In genomic region chr5:150021805-150022204, GRCm38 (mm10) we compare ENCODE assay signal across 30 mouse cellular contexts. TPM values are rescaled to one million over a fixed set of nuclear protein-coding genes. Genes with fewer than 3 reads are reported as not detected.
"Had no signal": no experiment of that assay in that cellular context is flagged by ENCODE, and none has a peak within 500 bp of the region (broad histone marks: within the 10 kb centered on the region; RNA-seq: fewer than 3 reads in every experiment).

No protein-coding gene starts in this region.

- H3K36me3 ChIP-seq: limb, embryonic 10.5 days; limb, embryonic 13.5 days; liver, embryonic 12.5 days; liver, embryonic 15.5 days; lung, embryonic 15.5 days; midbrain, embryonic 10.5 days; midbrain, embryonic 13.5 days; neural tube, embryonic 13.5 days; stomach, embryonic 15.5 days had no signal

- H3K4me3 ChIP-seq: layer of hippocampus, adult 2 months; limb, embryonic 10.5 days; limb, embryonic 13.5 days; liver, embryonic 12.5 days; liver, embryonic 15.5 days; lung, embryonic 15.5 days; megakaryocyte, embryonic 14.5 days; midbrain, embryonic 10.5 days; midbrain, embryonic 13.5 days; myocyte; neural tube, embryonic 13.5 days; stomach, embryonic 15.5 days had no signal

- H3K9me3 ChIP-seq: limb, embryonic 10.5 days; liver, embryonic 12.5 days; lung, embryonic 15.5 days; stomach, embryonic 15.5 days had no signal

- DNase-seq: kidney, postnatal 25 days; layer of hippocampus, adult 9-11 months; liver; lung, adult 18-20 months; lung, postnatal 10 days; lung, postnatal 36 days; retina, postnatal 1 day; right cerebral cortex, postnatal 25 days; spleen, adult 18-20 months; thymus, adult 2 months; thymus, postnatal 14 days; thymus, postnatal 4 days had no signal

- H3K4me1 ChIP-seq: liver, embryonic 12.5 days; liver, embryonic 15.5 days; lung, embryonic 15.5 days; megakaryocyte, embryonic 14.5 days; stomach, embryonic 15.5 days had no signal

- H3K4me2 ChIP-seq: limb, embryonic 13.5 days; liver, embryonic 12.5 days; liver, embryonic 15.5 days; lung, embryonic 15.5 days; midbrain, embryonic 13.5 days; stomach, embryonic 15.5 days had no signal

- H3K27ac ChIP-seq: kidney, postnatal 0 days; layer of hippocampus, adult 2 months; limb, embryonic 10.5 days; limb, embryonic 13.5 days; liver, embryonic 12.5 days; liver, embryonic 15.5 days; lung, embryonic 15.5 days; midbrain, embryonic 10.5 days; midbrain, embryonic 13.5 days; neural tube, embryonic 13.5 days; stomach, embryonic 15.5 days had no signal

- H3K9ac ChIP-seq: limb, embryonic 13.5 days; liver, embryonic 12.5 days; liver, embryonic 15.5 days; lung, embryonic 15.5 days; midbrain, embryonic 13.5 days; neural tube, embryonic 13.5 days; stomach, embryonic 15.5 days had no signal

- ATAC-seq: liver, embryonic 12.5 days; midbrain, embryonic 16.5 days had no signal

- H3K27me3 ChIP-seq: liver, embryonic 12.5 days; liver, embryonic 15.5 days; lung, embryonic 15.5 days; megakaryocyte, embryonic 14.5 days; stomach, embryonic 15.5 days had no signal

RNA-seq across cellular contexts. Expression of gene Rxfp2, which starts 3.3 kb away (rescaled TPM):
- total RNA-seq: layer of hippocampus, postnatal 25 days; monocyte, adult 5-6 weeks; neutrophil, adult 5-6 weeks had no signal
- polyA plus RNA-seq: large intestine, adult 2 months; liver, embryonic 15.5 days; myocyte had no signal
